Mouse (Mus musculus) CH12.LX (cell line): ENCODE measurements around the gene Gabrb3.
A peak's percentile ranks its signal among the peaks of the same experiment; 100 is the strongest.

Experiments used
- CHD1 ChIP-seq: IDR thresholded peaks from 2 replicates; pipeline ENCODE4 v1.6.1; 2012; ENCODE audit warnings: low read depth, low read length, improper control_type of control experiment, inconsistent platforms
- CHD2 ChIP-seq: IDR thresholded peaks from 2 replicates; pipeline ENCODE4 v1.6.1; 2011; ENCODE audit warnings: low read length, improper control_type of control experiment
- CTCF ChIP-seq, 2 experiments: IDR thresholded peaks in 1 of 2; conservative IDR thresholded peaks in 1 of 2; 2 replicates each; pipeline ENCODE4 v1.5.1; 2011 to 2012; ENCODE audit warnings: low read depth in 2 of 2, low read length in 2 of 2, improper control_type of control experiment in 1 of 2, inconsistent platforms in 1 of 2, mild to moderate bottlenecking in 1 of 2, moderate library complexity in 1 of 2
- POLR2A ChIP-seq: IDR thresholded peaks from 2 replicates; pipeline ENCODE4 v1.6.1; 2011; ENCODE audit warnings: low read depth, mild to moderate bottlenecking, improper control_type of control experiment, low read length
- RCOR1 ChIP-seq: conservative IDR thresholded peaks from 2 replicates; pipeline ENCODE4 v1.6.1; 2012; ENCODE audit warnings: low read depth, mild to moderate bottlenecking, inconsistent platforms, low read length, improper control_type of control experiment
- ZKSCAN1 ChIP-seq: IDR thresholded peaks from 2 replicates; pipeline ENCODE4 v1.6.1; 2012; ENCODE audit warnings: low read depth, inconsistent platforms, low read length, improper control_type of control experiment, borderline replicate concordance
- ZMIZ1 ChIP-seq: IDR thresholded peaks from 2 replicates; pipeline ENCODE4 v1.6.1; 2012; ENCODE audit warnings: low read depth, mild to moderate bottlenecking, inconsistent platforms, low read length, improper control_type of control experiment

GRCm38 (mm10) chr7:57482896-57483295 lies 63.4 kb downstream of the Gabrb3 start:
- TF ChIP-seq CTCF (conservative IDR thresholded peaks at IDR 0.05 in 1 of 2, IDR thresholded peaks at IDR 0.05 in 1 of 2; ENCODE audit: low read depth in 2 of 2, low read length in 2 of 2) = peak in 1 of 2 experiments; percentile 26; a peak in 2 of 4 replicates
- TF ChIP-seq POLR2A = no peak
- TF ChIP-seq ZMIZ1 = no peak
- TF ChIP-seq RCOR1 = no peak
- no peak for TF ChIP-seq CHD2
- no peak for TF ChIP-seq CHD1
- TF ChIP-seq ZKSCAN1 = no peak
